Mouse (Mus musculus) lung, embryonic 14.5 days (tissue): ENCODE measurements around the gene Inpp5f. TPM values are rescaled to one million over a fixed set of nuclear protein-coding genes. Genes with fewer than 3 reads are reported as not detected.
"Not testable (repeated sequence)": the region's sequence is repeated elsewhere in the genome, so short reads cannot be mapped to it uniquely, and the experiment has no call there.

ENCODE experiments used
- ATAC-seq: fragments of 200-750 bp; cut with Nextera tagmentation; 2 replicates; pipeline ENCODE4 v1.8.0; 2017; ENCODE audit warnings: mild to moderate bottlenecking, moderate TSS enrichment, moderate library complexity; ENCODE audit not compliant: insufficient read depth
- DNase-seq: peaks from one replicate; pipeline ENCODE4 v3.0.0-alpha.2; 2015
- H3K27ac ChIP-seq: fragments of 300-500 bp; sonication (generic); 2 replicates; pipeline ENCODE4 v1.5.1; 2014; ENCODE audit warnings: low read depth, mild to moderate bottlenecking, moderate library complexity
- H3K27me3 ChIP-seq: fragments of 300-500 bp; sonication (generic); 2 replicates; pipeline ENCODE4 v1.6.1; 2014; ENCODE audit warnings: low read length, control low read depth; ENCODE audit not compliant: insufficient read depth
- H3K36me3 ChIP-seq: fragments of 300-500 bp; sonication (generic); 2 replicates; pipeline ENCODE4 v1.6.1; 2014; ENCODE audit warnings: control low read depth; ENCODE audit not compliant: insufficient read depth
- H3K4me1 ChIP-seq: fragments of 300-500 bp; sonication (generic); 2 replicates; pipeline ENCODE4 v1.6.1; 2014; ENCODE audit warnings: antibody characterized with exemption, control low read depth; ENCODE audit not compliant: insufficient read depth
- H3K4me2 ChIP-seq: fragments of 300-500 bp; sonication (generic); 2 replicates; pipeline ENCODE4 v1.6.1; 2014; ENCODE audit warnings: mild to moderate bottlenecking
- H3K4me3 ChIP-seq: fragments of 300-500 bp; sonication (generic); 2 replicates; pipeline ENCODE4 v1.5.1; 2014; ENCODE audit warnings: low read depth, low read length
- H3K9ac ChIP-seq: fragments of 300-500 bp; sonication (generic); 2 replicates; pipeline ENCODE4 v1.6.1; 2014
- H3K9me3 ChIP-seq: fragments of 300-500 bp; sonication (generic); 2 replicates; pipeline ENCODE4 v1.6.1; 2016; ENCODE audit warnings: low read depth, low read length, control low read depth
- CTCF ChIP-seq: IDR thresholded peaks from 2 replicates; pipeline ENCODE4 v1.5.1; 2016; ENCODE audit warnings: antibody characterized with exemption, low read depth
- WGBS: fragments of 180-500 bp; shearing (Covaris S2); extraction: QIAGEN DNeasy Blood & Tissue Kit; methylation state at CpG from one replicate; pipeline ENCODE4 v1.1.7; 2014; 5-methylcytosine and 5-hydroxymethylcytosine counted together
- polyA plus RNA-seq: library from polyadenylated mRNA; unstranded; fragments of >200 nt; fragmentation: Nextera tagmentation; extraction: Ambion mirVana; gene quantifications from 2 replicates; pipeline ENCODE4 v1.2.1, GENCODE M21; 2014

Gene Inpp5f
- polyA plus RNA-seq, 1 experiment from 2014 or later, result 28.2 TPM

DNA sequence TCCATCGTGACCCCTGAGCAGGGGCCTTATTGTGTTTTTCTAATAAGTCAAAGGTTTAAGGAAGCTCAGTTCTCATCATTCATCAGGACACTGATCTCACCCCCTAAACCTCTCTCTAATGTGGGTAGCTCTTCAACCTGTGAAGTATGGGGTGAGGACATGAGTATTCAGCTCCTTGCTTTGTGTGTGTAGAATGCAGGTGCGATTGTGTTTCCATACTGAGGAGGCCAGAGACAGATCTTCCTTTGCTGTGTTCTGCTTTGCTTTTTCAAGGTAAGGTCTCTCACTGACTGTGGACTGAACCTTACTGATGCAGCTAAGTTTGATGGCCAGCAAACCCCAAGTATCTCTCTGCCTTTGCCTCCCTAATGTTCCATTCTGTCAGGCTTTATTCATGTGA is 14.9 kb upstream of the Inpp5f start:
- Histone ChIP-seq H3K9me3 (no peaks in the 10 kb centered on the region), H3K27ac (no peak overlapping the region), H3K4me2 (no peak overlapping the region), H3K36me3 (no peaks in the 10 kb centered on the region), H3K4me1 (peaks cover 16% of the 10 kb centered on the region), H3K27me3 (no peaks in the 10 kb centered on the region), H3K9ac (no peak overlapping the region), H3K4me3 (no peak overlapping the region)
- no peak for ATAC-seq
- no peak for DNase-seq
- 91% methylated on average over 2 of the region's 2 CpGs for WGBS
- no peak for TF ChIP-seq CTCF

DNA sequence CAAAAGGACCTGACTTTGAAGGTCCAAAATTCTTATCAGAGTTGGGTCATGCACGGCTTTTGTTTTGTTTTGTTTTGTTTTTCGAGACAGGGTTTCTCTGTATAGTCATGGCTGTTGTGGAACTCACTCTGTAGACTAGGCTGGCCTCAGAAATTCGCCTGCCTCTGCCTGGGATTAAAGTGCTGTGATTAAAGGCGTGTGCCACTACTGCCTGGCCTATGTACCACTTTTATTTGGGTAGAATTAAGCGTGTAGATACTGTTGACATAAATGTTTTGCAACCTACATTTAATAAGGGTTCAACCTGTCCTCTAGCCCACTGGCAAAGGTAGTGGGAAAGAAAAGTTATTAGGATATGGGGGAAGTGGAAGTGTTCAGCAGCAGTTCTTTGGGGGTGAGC is 12.1 kb upstream of the Inpp5f start:
- H3K27me3 ChIP-seq, result no peaks in the 10 kb centered on the region
- WGBS, result 64% methylated on average over 5 of the region's 5 CpGs
- H3K9me3 ChIP-seq, result no peaks in the 10 kb centered on the region
- DNase-seq (no peak), ATAC-seq (no peak)
- no peak overlapping the region for H3K4me2 ChIP-seq
- no peak overlapping the region for H3K4me3 ChIP-seq
- no peaks in the 10 kb centered on the region for H3K4me1 ChIP-seq
- no peak overlapping the region for H3K9ac ChIP-seq
- no peak for TF ChIP-seq CTCF
- no peaks in the 10 kb centered on the region for H3K36me3 ChIP-seq
- no peak overlapping the region for H3K27ac ChIP-seq

DNA sequence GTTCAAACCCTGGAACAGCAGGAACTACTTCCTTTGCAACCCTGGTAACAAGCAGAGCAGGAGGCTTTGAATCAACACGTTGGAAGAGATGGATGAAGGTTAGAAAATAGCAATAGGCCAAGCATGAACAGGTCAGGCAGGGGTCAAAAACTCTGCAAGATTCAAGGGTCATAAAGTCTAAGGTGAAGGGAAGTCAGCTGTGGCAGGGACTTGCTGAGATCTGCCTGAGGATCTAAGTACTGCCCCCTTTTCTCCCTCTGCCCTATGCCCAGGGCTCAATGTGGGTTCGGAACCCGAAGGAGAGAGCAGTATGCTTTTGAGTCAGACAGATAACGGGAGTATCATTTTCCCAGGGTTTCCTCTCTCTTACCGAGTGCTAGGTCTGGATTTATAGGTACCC is 9.3 kb upstream of the Inpp5f start:
- Histone ChIP-seq H3K9me3 (no peaks in the 10 kb centered on the region), H3K4me1 (no peaks in the 10 kb centered on the region), H3K27ac (no peak overlapping the region), H3K36me3 (no peaks in the 10 kb centered on the region), H3K4me2 (no peak overlapping the region), H3K4me3 (no peak overlapping the region), H3K27me3 (no peaks in the 10 kb centered on the region), H3K9ac (no peak overlapping the region)
- WGBS, result 68% methylated on average over 5 of the region's 5 CpGs
- ATAC-seq (no peak), DNase-seq (no peak)
- TF ChIP-seq CTCF, result no peak

DNA sequence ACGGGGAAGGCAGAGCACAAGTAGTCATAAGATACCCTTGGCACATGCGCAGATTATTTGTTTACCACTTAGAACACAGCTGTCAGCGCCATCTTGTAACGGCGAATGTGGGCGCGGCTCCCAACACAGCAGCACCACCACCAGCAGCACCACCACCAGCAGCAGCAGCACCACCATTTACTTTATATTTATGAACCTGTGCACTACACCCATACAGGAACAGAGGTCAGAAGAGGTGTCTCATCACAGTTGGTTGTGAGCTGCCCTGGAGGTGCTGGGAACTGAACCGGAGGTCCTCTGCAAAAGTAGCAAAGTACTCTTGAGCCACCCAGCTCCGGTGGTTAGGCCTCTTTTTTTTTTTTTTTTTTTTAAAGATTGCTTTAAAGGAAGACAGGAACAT is 1.2 kb upstream of the Inpp5f start:
- not testable (repeated sequence) for H3K27ac ChIP-seq, H3K27me3 ChIP-seq, H3K4me1 ChIP-seq, H3K4me3 ChIP-seq, DNase-seq, H3K4me2 ChIP-seq, H3K9ac ChIP-seq, ATAC-seq, H3K36me3 ChIP-seq, H3K9me3 ChIP-seq
- 98% methylated on average over 7 of the region's 9 CpGs for WGBS

DNA sequence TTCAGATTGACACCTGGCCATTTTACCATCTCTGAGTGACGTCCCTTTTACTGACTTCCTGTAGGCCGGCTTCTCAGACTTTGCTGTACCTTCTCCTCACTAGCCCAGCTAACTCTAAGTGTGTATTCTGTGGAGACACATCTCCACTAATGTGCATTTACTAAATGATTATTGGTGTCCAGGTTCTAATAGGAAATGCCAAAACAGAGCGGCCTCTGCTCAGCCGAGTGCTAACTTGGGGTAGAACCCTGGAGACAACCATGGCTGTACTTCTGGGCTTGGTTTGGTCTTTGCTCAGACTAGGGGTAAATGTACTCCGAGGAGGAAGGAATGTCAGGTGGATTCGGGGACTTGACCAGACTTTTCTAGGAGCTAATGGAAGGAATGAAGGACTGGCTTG is 638 bp upstream of the Inpp5f start:
- Histone ChIP-seq H3K4me1 (peaks cover 6% of the 10 kb centered on the region; the same call in 1 of the 2 replicates), H3K36me3 (no peaks in the 10 kb centered on the region), H3K4me2 (peak overlapping the region; percentile 89), H3K4me3 (peak overlapping the region; percentile 87; the same call in 1 of the 2 replicates), H3K27ac (no peak overlapping the region), H3K9ac (no peak overlapping the region), H3K27me3 (no peaks in the 10 kb centered on the region), H3K9me3 (no peaks in the 10 kb centered on the region)
- TF ChIP-seq CTCF, result no peak
- no peak for ATAC-seq
- no peak for DNase-seq
- 83% methylated on average over 6 of the region's 6 CpGs for WGBS

DNA sequence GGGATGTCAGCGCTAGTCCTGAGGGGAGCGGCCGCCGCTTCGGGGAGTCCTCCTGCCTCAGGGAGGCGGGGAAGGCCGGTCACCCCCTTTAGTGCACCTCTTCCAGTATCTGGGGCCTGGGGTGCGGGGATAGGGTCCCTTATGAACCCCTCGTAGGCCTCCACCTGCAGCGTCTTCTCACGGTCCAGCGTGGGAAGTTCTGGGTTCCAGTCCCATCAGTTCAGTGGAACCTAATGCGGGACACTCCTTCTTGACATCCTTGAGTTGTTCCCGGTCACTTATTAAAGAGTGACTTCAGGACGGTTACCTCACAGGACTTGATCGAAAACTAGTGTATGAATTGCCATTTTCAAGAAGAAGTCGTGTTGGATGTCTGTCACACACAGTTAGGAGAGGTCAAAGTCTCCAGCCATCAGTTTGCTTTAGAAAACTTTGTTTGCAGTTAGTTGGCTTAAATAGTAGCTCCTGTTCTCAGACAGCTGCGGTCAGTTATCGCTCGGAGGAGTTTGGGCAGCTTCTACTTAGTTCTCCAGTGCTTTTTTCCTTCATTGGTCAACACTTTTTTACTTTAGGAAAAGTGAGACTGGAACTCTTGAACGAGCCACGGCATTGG is 777 bp downstream of the Inpp5f start:
- H3K4me3 ChIP-seq, result peak overlapping the region; percentile 87
- no peaks in the 10 kb centered on the region for H3K27me3 ChIP-seq
- H3K36me3 ChIP-seq, result no peaks in the 10 kb centered on the region
- H3K27ac ChIP-seq, result peak overlapping the region; percentile 82; the same call in 1 of the 2 replicates
- peaks cover 6% of the 10 kb centered on the region; the same call in 1 of the 2 replicates for H3K4me1 ChIP-seq
- WGBS, result 10% methylated on average over 22 of the region's 22 CpGs
- peak overlapping the region; percentile 78 for H3K9ac ChIP-seq
- DNase-seq (peak; percentile 25), ATAC-seq (no peak)
- peak overlapping the region; percentile 89 for H3K4me2 ChIP-seq
- no peak for TF ChIP-seq CTCF
- no peaks in the 10 kb centered on the region for H3K9me3 ChIP-seq

DNA sequence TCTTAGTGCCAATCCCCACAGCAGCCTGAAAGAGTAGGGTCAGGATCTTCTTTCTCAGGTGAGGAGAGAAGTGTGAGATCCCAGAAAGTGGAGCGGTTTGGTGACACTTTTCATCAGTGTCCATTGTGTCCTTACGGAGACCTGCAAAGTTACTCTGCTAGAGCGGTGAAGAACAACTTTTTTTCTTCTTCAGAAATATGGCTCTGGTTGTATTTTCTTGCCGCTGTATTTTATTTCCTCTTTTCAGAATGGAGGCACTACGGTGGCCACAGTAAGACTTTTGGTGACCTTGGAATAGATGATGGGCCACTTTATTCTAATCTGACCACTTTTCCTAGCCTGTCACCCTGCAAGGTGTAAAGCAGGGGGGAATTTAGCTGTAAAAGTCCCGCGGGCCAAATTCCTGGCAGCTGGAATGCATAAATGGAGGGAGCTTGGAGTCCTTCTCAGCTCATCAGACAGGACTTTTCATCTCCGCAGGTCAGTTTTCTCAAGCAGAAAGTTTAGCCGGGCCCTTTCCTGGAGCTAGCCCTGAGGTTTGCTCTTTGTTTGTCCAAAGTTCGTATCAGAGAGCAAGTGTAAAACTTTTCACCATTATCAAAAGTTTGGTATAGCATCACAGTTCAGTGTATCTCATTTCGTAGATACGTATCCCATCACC is 1.5 kb downstream of the Inpp5f start:
- Histone ChIP-seq H3K4me3 (peak overlapping the region; percentile 87), H3K27ac (no peak overlapping the region)

More for the DNA sequence above, 1.5 kb downstream of the Inpp5f start:
- DNase-seq, result no peak
- TF ChIP-seq CTCF, result no peak
- WGBS, result 74% methylated on average over 12 of the region's 12 CpGs
- Histone ChIP-seq H3K36me3 (no peaks in the 10 kb centered on the region), H3K4me2 (peak overlapping the region; percentile 89), H3K9me3 (no peaks in the 10 kb centered on the region), H3K9ac (no peak overlapping the region), H3K4me1 (peaks cover 6% of the 10 kb centered on the region; the same call in 1 of the 2 replicates), H3K27me3 (no peaks in the 10 kb centered on the region)
- ATAC-seq, result no peak
